Mouse (Mus musculus): ENCODE results near the gene Gm21663.
"Not testable (repeated sequence)": the region's sequence is repeated elsewhere in the genome, so short reads cannot be mapped to it uniquely, and the experiment has no call there.

Gm21663 gene

GRCm38 (mm10) chr5:25942281-25942680 is at the start of gene Gm21663:
Gene Gm21663, minus strand, starts transcription at chr5:25942381.
- not testable (repeated sequence) for DNase-seq (ENCODE audit: low read depth)

GRCm38 (mm10) chr5:25988550-25988949 is 46.4 kb upstream of the Gm21663 start, which contains the start of gene Gm21698:
Gene Gm21698, minus strand, starts transcription at chr5:25988650.
- not testable (repeated sequence) for DNase-seq (ENCODE audit: low read depth)

GRCm38 (mm10) chr5:25972563-25972962 is 30.4 kb upstream of the Gm21663 start, which contains the start of gene Gm21680:
Gene Gm21680, minus strand, starts transcription at chr5:25972663.
- DNase-seq (ENCODE audit: low read depth): not testable (repeated sequence)

- not testable (repeated sequence) for DNase-seq (ENCODE audit: low read depth)
These were observed 14.9 kb upstream of the Gm21663 start for GRCm38 (mm10) chr5:25957050-25957449.

- DNase-seq (ENCODE audit: low read depth): not testable (repeated sequence)
These were observed 14.4 kb upstream of the Gm21663 start for GRCm38 (mm10) chr5:25956611-25957010.

- DNase-seq (ENCODE audit: low read depth): not testable (repeated sequence)
These were observed 12.1 kb upstream of the Gm21663 start, which contains the start of gene Gm21671 for GRCm38 (mm10) chr5:25954317-25954716. Gene Gm21671, minus strand, starts transcription at chr5:25954417.

GRCm38 (mm10) chr5:25945391-25945790 is 3.2 kb upstream of the Gm21663 start:
- DNase-seq (ENCODE audit: low read depth): not testable (repeated sequence)

GRCm38 (mm10) chr5:25891321-25891720 is 50.9 kb downstream of the Gm21663 start:
- no peak for DNase-seq (ENCODE audit: low read depth)

- DNase-seq (ENCODE audit: low read depth): no peak
These were observed 52.3 kb downstream of the Gm21663 start for GRCm38 (mm10) chr5:25889746-25890382.

- no peak for DNase-seq (ENCODE audit: low read depth)
These were observed 55.5 kb downstream of the Gm21663 start for GRCm38 (mm10) chr5:25886708-25887107.
